Mouse (Mus musculus): ENCODE data around the gene Vsig10l. TPM values are rescaled to one million over a fixed set of nuclear protein-coding genes. Genes with fewer than 3 reads are reported as not detected.
A peak's percentile ranks its signal among the peaks of the same experiment; 100 is the strongest.

Vsig10l gene
- polyA plus RNA-seq, 1 experiment from 2014 or later, result 5.0 TPM

DNA sequence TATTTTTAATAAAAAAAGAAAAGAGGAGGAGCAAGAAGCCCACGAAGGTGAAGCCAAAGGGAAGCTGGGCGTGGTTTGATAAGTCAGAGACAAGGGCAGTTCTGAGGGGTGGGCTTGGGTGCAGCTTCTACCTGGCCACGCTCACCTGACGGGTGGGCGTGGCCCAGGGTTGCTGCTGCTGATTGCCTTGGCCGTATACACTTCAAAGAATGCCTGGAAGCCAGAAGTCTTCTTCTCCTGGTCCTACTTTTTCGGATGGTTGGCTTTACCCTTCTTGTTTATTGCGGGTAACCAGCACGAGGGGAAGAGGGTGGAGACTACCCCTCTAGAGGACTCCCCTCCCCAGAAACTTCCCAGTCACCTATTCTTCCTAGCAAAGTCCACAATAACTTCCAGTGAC is 20.3 kb upstream of the Vsig10l start:
- no peaks in the 10 kb centered on the region for H3K36me3 ChIP-seq (replicated peaks)
- H3K9ac ChIP-seq, result peak overlapping the region; percentile 39
- H3K4me3 ChIP-seq (replicated peaks), result peak overlapping the region; percentile 53
- H3K4me1 ChIP-seq, result peaks cover 19% of the 10 kb centered on the region
- 11% methylated on average over 9 of the region's 9 CpGs for WGBS
- 0 out of 2 replicates have a peak, but pooled peaks cover 7% of the 10 kb centered on the region for H3K27me3 ChIP-seq
- peak overlapping the region; percentile 63 for H3K27ac ChIP-seq
- peak overlapping the region; percentile 61 for H3K4me2 ChIP-seq
- H3K9me3 ChIP-seq, result no peaks in the 10 kb centered on the region
- no peak for ATAC-seq (ENCODE audit: low FRiP score)

DNA sequence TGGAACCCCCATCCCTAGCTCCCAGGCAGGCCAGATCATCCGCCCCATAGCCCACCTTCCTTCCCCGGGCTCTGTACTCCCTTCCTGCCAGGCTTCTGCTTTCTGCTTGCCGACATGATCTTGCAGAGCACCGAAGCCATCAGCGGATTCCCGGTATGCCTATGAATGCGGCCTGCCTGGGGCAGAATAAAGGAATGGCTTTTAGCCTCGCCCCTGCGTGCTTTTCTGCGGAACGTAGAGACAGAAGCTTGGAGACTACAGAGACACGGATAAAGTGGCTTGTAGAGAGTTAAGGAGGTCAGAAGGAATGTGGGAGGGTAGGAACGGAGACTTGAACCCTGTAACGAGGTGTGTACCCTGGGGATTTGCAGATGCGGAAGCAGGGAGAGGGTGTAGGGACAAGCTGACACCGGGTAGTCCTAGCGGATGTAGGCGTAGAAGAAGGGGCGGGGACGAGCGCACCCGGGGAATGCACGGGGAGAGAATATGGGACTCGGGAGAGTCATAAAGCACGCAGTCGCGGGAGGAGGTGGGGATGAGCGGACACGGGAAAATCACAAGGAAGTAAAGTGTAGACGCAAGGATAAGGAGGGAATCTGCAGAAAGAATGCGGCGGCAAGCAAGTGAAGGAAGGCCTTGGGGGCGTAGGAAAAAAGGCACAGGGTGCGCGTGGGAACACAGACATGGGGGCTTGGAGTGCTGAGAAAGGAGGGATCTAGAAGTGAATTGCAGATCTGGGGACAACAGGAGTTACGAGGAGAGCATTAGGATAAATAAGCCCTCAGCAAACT is 19.6 kb upstream of the Vsig10l start:
- under 1% methylated on average over 36 of the region's 36 CpGs for WGBS
- H3K4me3 ChIP-seq (replicated peaks), result peak overlapping the region; percentile 53
- peak overlapping the region; percentile 63 for H3K27ac ChIP-seq
- H3K4me1 ChIP-seq, result peaks cover 19% of the 10 kb centered on the region
- H3K4me2 ChIP-seq, result peak overlapping the region; percentile 61
- peak; percentile 87 for ATAC-seq (ENCODE audit: low FRiP score)
- H3K9ac ChIP-seq, result peak overlapping the region; percentile 39
- 0 out of 2 replicates have a peak, but pooled peaks cover 7% of the 10 kb centered on the region for H3K27me3 ChIP-seq
- no peaks in the 10 kb centered on the region for H3K9me3 ChIP-seq
- H3K36me3 ChIP-seq (replicated peaks), result no peaks in the 10 kb centered on the region

GRCm38 (mm10) chr7:43443917-43444293 is 19.0 kb upstream of the Vsig10l start, which contains the start of the genes Etfb and Gm45233:
Etfb (plus strand) TSS chr7:43444083.
Gm45233 (plus strand) TSS chr7:43444128.
- Histone ChIP-seq H3K4me1 (peaks cover 19% of the 10 kb centered on the region), H3K9ac (peak within 1 kb of the TSS; percentile 55), H3K4me2 (peak within 1 kb of the TSS; percentile 61), H3K9me3 (no peaks in the 10 kb centered on the region), H3K27me3 (0 out of 2 replicates have a peak, but pooled peaks cover 7% of the 10 kb centered on the region), H3K36me3 (replicated peaks) (no peaks in the 10 kb centered on the region), H3K4me3 (replicated peaks) (peak within 1 kb of the TSS; percentile 53), H3K27ac (peak within 1 kb of the TSS; percentile 63)
- ATAC-seq (ENCODE audit: low FRiP score), result peak; percentile 98
- under 1% methylated on average over 27 of the region's 27 CpGs for WGBS

DNA sequence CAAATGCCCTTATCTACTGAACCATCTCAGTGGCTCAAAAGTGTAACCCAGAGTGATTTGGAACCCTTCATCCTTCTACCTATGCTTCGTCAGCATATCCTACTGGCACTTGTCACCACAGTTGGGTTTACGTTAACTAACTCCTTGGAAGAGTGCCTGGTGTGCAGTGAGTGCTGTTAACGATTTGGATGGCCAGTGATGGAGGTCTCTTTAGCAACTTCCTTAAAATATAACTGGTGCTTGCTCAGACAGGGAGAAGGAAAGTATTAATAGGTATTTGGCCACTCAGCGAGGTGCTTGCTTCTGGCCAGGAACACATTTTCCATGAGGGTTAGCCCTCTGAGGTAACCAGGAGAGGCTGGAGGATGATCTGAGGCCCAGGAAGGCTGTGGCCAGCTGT is 15.2 kb upstream of the Vsig10l start:
- WGBS, result 86% methylated on average over 4 of the region's 4 CpGs
- Histone ChIP-seq H3K27ac (no peak overlapping the region), H3K9me3 (no peaks in the 10 kb centered on the region), H3K4me2 (no peak overlapping the region), H3K4me3 (replicated peaks) (no peak overlapping the region), H3K36me3 (replicated peaks) (peaks cover 5% of the 10 kb centered on the region), H3K27me3 (no peaks in the 10 kb centered on the region), H3K4me1 (peaks cover 14% of the 10 kb centered on the region), H3K9ac (no peak overlapping the region)
- ATAC-seq (ENCODE audit: low FRiP score), result no peak

DNA sequence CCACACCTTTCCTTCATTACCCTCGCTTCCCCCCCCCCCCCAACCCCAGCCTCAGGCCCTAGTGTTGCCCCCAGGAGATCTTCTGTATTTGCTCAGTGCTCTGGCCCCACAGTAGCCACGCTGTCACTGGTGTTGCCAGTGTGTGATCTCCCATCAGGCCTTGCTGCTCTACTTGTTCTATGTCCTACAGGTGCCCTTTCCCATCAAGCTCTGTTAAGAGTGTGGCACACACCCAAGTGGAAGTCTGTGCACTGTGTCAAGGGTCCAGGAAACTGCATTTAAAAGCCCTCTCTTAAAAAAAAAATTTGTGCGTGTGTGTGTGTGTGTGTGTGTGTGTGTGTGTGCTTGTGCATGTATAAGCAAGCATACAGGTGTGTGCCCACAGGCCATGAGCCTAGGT is 14.7 kb upstream of the Vsig10l start:
- H3K4me2 ChIP-seq, result no peak overlapping the region
- no peak overlapping the region for H3K27ac ChIP-seq
- peaks cover 10% of the 10 kb centered on the region for H3K36me3 ChIP-seq (replicated peaks)
- H3K9ac ChIP-seq, result no peak overlapping the region
- H3K27me3 ChIP-seq, result no peaks in the 10 kb centered on the region
- no peak overlapping the region for H3K4me3 ChIP-seq (replicated peaks)
- 81% methylated on average over 3 of the region's 3 CpGs for WGBS
- ATAC-seq (ENCODE audit: low FRiP score), result no peak
- H3K9me3 ChIP-seq, result no peaks in the 10 kb centered on the region
- peaks cover 11% of the 10 kb centered on the region for H3K4me1 ChIP-seq

- Histone ChIP-seq H3K27ac (no peak overlapping the region), H3K27me3 (no peaks in the 10 kb centered on the region), H3K9me3 (no peaks in the 10 kb centered on the region), H3K9ac (no peak overlapping the region), H3K4me1 (peaks cover 4% of the 10 kb centered on the region), H3K36me3 (replicated peaks) (peaks cover 19% of the 10 kb centered on the region), H3K4me2 (no peak overlapping the region), H3K4me3 (replicated peaks) (no peak overlapping the region)
- WGBS, result 96% methylated on average over 2 of the region's 2 CpGs
- ATAC-seq (ENCODE audit: low FRiP score), result no peak
These were observed 13.1 kb upstream of the Vsig10l start for GRCm38 (mm10) chr7:43449811-43450210.

- Histone ChIP-seq H3K9ac (no peak overlapping the region), H3K9me3 (no peaks in the 10 kb centered on the region), H3K27me3 (no peaks in the 10 kb centered on the region), H3K4me3 (replicated peaks) (no peak overlapping the region), H3K36me3 (replicated peaks) (peaks cover 32% of the 10 kb centered on the region), H3K4me1 (no peaks in the 10 kb centered on the region), H3K27ac (no peak overlapping the region), H3K4me2 (no peak overlapping the region)
- no peak for ATAC-seq (ENCODE audit: low FRiP score)
- 95% methylated on average over 11 of the region's 11 CpGs for WGBS
These were observed 11.2 kb upstream of the Vsig10l start for GRCm38 (mm10) chr7:43451726-43452125.

DNA sequence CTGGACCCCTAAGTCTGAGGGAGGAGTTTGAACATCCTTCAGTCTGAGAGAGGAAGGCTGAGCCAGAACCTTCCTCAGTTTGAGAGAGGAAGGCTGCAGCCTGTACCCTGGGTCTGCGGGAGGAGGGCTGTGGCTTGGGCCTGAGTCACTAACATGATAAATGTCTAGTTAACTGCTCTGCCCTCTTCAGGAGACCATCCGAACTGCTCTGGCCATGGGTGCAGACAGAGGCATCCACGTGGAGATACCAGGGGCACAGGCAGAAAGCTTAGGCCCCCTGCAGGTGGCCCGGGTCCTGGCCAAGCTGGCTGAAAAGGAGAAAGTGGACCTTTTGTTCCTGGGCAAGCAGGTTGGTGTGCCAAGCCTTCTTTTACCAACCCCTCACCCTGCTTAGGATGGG is 10.3 kb upstream of the Vsig10l start:
- Histone ChIP-seq H3K36me3 (replicated peaks) (peaks cover 41% of the 10 kb centered on the region), H3K9me3 (no peaks in the 10 kb centered on the region), H3K4me1 (no peaks in the 10 kb centered on the region), H3K9ac (no peak overlapping the region), H3K4me2 (no peak overlapping the region), H3K27ac (no peak overlapping the region), H3K27me3 (no peaks in the 10 kb centered on the region), H3K4me3 (replicated peaks) (no peak overlapping the region)
- WGBS, result 39% methylated on average over 4 of the region's 4 CpGs
- no peak for ATAC-seq (ENCODE audit: low FRiP score)

DNA sequence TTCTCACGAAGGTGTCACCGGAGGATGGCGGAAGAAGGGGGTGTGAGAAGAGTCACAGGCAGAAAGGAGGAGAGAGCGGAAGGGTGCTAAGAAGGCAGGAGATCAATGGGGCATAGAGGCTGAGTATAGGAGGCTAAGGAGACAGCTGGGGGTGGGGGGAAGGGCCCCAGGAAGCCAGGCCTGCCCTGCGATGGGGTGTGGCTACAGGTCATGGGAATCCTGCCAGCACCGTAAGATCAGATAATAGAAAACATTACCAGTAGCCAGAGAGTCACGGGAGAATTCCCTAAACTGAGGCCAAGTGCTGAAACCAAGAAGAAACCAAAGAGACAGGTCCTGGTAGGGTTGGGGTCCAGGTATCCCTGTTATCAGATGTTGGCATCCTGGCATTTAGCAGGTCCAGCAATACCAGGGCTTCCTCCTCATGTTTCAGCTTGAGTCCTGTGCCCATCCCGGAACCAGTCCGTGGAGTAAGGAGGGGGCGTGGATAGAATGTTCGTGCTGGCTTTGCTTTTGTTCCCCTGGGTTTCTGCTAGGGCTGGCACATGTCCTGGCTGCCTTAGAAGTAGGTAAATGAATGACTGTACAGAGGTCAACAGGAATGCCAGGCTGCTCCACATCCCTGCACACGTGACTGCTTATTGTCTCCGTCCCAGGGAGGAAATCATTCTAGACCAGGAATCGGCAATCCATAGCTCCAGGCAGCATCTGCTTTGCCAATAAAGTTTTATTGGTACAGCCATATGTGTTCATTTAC is 9.2 kb upstream of the Vsig10l start:
- Histone ChIP-seq H3K4me2 (no peak overlapping the region), H3K9ac (no peak overlapping the region), H3K9me3 (no peaks in the 10 kb centered on the region), H3K36me3 (replicated peaks) (peaks cover 45% of the 10 kb centered on the region), H3K27ac (no peak overlapping the region), H3K27me3 (no peaks in the 10 kb centered on the region), H3K4me1 (no peaks in the 10 kb centered on the region), H3K4me3 (replicated peaks) (no peak overlapping the region)
- 91% methylated on average over 14 of the region's 14 CpGs for WGBS
- no peak for ATAC-seq (ENCODE audit: low FRiP score)

DNA sequence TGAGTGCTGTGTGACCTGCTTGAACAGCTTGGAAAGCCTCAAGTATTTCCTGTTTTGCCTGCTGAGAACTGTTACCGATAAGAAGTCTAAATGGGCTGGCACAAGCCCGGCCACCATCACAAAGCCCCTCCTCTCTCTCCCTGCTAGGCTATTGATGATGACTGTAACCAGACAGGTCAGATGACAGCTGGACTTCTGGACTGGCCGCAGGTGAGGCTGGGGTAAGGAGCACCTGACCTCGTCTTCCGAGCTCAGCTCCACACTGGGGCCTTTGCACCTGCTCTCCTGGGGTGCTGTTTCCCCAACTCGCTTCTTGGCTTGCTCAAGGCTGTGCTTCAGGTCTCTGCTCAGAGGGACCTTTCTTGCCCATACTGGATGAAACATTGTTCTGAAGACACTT is 8.6 kb upstream of the Vsig10l start:
- no peak overlapping the region for H3K4me3 ChIP-seq (replicated peaks)
- no peaks in the 10 kb centered on the region for H3K27me3 ChIP-seq
- no peak for ATAC-seq (ENCODE audit: low FRiP score)
- H3K36me3 ChIP-seq (replicated peaks), result peaks cover 45% of the 10 kb centered on the region
- no peak overlapping the region for H3K9ac ChIP-seq
- WGBS, result 90% methylated on average over 6 of the region's 6 CpGs
- no peak overlapping the region for H3K4me2 ChIP-seq
- H3K27ac ChIP-seq, result no peak overlapping the region
- no peaks in the 10 kb centered on the region for H3K4me1 ChIP-seq
- H3K9me3 ChIP-seq, result no peaks in the 10 kb centered on the region

DNA sequence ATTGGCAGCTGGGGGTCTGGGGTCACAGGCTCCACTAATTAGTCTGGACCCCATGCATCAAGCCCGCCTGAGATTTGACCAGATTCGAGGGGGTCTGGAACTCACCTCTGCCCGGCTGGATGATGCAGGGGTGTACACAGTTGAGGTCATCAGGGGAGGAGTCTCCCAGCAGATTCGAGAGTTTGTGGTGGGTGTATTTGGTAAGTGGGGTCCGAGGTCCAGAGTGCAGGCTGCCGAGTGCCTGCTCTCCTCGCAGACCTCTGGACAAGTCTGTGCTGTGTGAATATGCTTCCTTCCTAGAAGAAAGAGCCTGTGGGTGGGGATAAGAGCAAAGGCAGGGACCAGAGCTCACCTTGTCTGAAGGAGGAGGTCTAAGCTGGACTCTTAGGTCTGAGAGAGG is 1.0 kb downstream of the Vsig10l start:
- no peak overlapping the region for H3K4me2 ChIP-seq
- H3K9me3 ChIP-seq, result no peaks in the 10 kb centered on the region
- 88% methylated on average over 7 of the region's 7 CpGs for WGBS
- H3K4me3 ChIP-seq (replicated peaks), result no peak overlapping the region
- H3K4me1 ChIP-seq, result peaks cover 18% of the 10 kb centered on the region
- H3K27ac ChIP-seq, result no peak overlapping the region
- peaks cover 27% of the 10 kb centered on the region for H3K27me3 ChIP-seq
- H3K9ac ChIP-seq, result no peak overlapping the region
- H3K36me3 ChIP-seq (replicated peaks), result no peaks in the 10 kb centered on the region
- ATAC-seq (ENCODE audit: low FRiP score), result no peak

- Histone ChIP-seq H3K36me3 (replicated peaks) (no peaks in the 10 kb centered on the region), H3K27me3 (peaks cover 27% of the 10 kb centered on the region), H3K9me3 (no peaks in the 10 kb centered on the region), H3K27ac (no peak overlapping the region), H3K4me2 (peak overlapping the region; percentile 85), H3K9ac (peak overlapping the region; percentile 47), H3K4me1 (peaks cover 18% of the 10 kb centered on the region), H3K4me3 (replicated peaks) (peak overlapping the region; percentile 46)
- ATAC-seq (ENCODE audit: low FRiP score), result peak; percentile 12; the same call in 1 of the 2 replicates
- WGBS, result 6% methylated on average over 35 of the region's 35 CpGs
These were observed 2.0 kb downstream of the Vsig10l start for GRCm38 (mm10) chr7:43464864-43465343.
